Mouse (Mus musculus): Measurements from ENCODE around the gene Samd13.

The Samd13 gene

GRCm38 (mm10) chr3:146661907-146662306 lies 23.5 kb downstream of the Samd13 start:
- DNase-seq, result no peak

- no peak for DNase-seq
Measured at GRCm38 (mm10) chr3:146661001-146661400, 24.4 kb downstream of the Samd13 start.

- DNase-seq, result no peak
Measured at GRCm38 (mm10) chr3:146659321-146659720, 26.1 kb downstream of the Samd13 start.

GRCm38 (mm10) chr3:146658061-146658639 lies 27.2 kb downstream of the Samd13 start:
- no peak for DNase-seq

- DNase-seq, result no peak
Measured at GRCm38 (mm10) chr3:146657433-146657832, 28.0 kb downstream of the Samd13 start.

GRCm38 (mm10) chr3:146655111-146655577 lies 30.2 kb downstream of the Samd13 start:
- DNase-seq, result no peak

- DNase-seq, result no peak
Measured at GRCm38 (mm10) chr3:146653692-146654091, 31.7 kb downstream of the Samd13 start.

GRCm38 (mm10) chr3:146652431-146652830 lies 33.0 kb downstream of the Samd13 start:
- no peak for DNase-seq

- DNase-seq, result no peak
Measured at GRCm38 (mm10) chr3:146651217-146651616, 34.2 kb downstream of the Samd13 start, which contains the start of gene 4930503B20Rik. TSS of gene 4930503B20Rik (minus strand) at chr3:146651317.

- no peak for DNase-seq
Measured at GRCm38 (mm10) chr3:146650716-146651115, 34.7 kb downstream of the Samd13 start.

- DNase-seq, result no peak
Measured at GRCm38 (mm10) chr3:146649311-146649894, 36.0 kb downstream of the Samd13 start.

- DNase-seq, result no peak
Measured at GRCm38 (mm10) chr3:146641818-146642427, 43.5 kb downstream of the Samd13 start.

GRCm38 (mm10) chr3:146632506-146632905 lies 52.9 kb downstream of the Samd13 start:
- DNase-seq, result no peak

GRCm38 (mm10) chr3:146628227-146628982 lies 57.0 kb downstream of the Samd13 start:
- DNase-seq, result no peak

- DNase-seq, result no peak
Measured at GRCm38 (mm10) chr3:146625766-146626165, 59.6 kb downstream of the Samd13 start.

- DNase-seq, result no peak
Measured at GRCm38 (mm10) chr3:146621966-146622365, 63.4 kb downstream of the Samd13 start.

- no peak for DNase-seq
Measured at GRCm38 (mm10) chr3:146620555-146621249, 64.7 kb downstream of the Samd13 start.

GRCm38 (mm10) chr3:146620101-146620500 lies 65.3 kb downstream of the Samd13 start:
- DNase-seq, result no peak

GRCm38 (mm10) chr3:146618357-146618756 lies 67.0 kb downstream of the Samd13 start:
- no peak for DNase-seq

- DNase-seq, result no peak
Measured at GRCm38 (mm10) chr3:146617946-146618345, 67.4 kb downstream of the Samd13 start.

GRCm38 (mm10) chr3:146616533-146617283 lies 68.7 kb downstream of the Samd13 start:
- DNase-seq, result no peak

GRCm38 (mm10) chr3:146615496-146615895 lies 69.9 kb downstream of the Samd13 start, which contains the start of gene Dnase2b:
TSS of gene Dnase2b (minus strand) at chr3:146615596.
- no peak for DNase-seq
